Mouse (Mus musculus) adipocyte (in vitro differentiated cells): ENCODE results near the gene Timm22.

ENCODE experiments used
- DNase-seq: peaks from one replicate; pipeline ENCODE4 v3.0.0-alpha.2; 2016; ENCODE audit warnings: low spot score

Gene Timm22

DNA sequence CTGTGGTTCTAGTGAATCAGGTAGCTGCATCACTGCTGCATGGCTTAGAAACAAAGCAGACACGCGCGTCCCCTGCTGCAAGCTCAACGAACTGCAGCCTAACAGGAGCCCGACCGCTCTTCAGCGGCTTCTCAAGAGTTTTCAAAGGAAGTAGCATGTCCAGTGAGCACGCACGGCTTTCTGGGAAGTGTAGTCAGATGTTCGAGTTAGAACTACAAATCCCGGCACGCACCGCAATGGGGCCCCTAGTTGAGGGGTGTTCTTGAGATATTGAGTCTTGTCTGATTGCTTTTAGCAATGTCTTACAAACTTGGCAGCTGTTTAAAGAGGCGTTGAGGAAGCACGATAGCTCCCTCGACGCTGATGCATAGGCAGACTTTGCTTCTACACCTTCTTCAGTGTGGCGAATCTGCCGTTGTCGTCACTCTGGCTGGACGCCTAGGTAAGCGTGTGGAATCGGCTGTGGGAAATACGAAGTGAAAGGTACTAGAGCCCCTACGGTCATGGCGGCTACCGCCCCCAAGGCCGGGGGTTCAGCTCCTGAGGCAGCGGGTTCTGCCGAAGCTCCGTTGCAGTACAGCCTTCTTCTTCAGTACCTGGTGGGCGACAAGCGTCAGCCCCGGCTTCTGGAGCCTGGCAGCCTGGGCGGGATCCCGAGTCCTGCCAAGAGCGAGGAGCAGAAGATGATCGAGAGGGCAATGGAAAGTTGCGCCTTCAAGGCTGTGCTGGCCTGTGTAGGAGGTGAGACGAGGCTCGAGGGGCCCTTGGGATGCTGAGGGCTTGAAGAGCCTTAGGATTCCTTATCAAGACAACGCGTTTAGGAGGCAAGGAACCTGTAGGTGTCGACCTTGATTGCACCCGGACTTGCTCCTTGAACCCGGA, at the start of gene Timm22:
TSS of gene Timm22 (plus strand) at position 251 of the 882 bp plus-strand sequence.
- peak; percentile 98 for DNase-seq

- DNase-seq, result no peak
Measured at GRCm38 (mm10) chr11:76357464-76357863, 49.3 kb upstream of the Timm22 start.

DNA sequence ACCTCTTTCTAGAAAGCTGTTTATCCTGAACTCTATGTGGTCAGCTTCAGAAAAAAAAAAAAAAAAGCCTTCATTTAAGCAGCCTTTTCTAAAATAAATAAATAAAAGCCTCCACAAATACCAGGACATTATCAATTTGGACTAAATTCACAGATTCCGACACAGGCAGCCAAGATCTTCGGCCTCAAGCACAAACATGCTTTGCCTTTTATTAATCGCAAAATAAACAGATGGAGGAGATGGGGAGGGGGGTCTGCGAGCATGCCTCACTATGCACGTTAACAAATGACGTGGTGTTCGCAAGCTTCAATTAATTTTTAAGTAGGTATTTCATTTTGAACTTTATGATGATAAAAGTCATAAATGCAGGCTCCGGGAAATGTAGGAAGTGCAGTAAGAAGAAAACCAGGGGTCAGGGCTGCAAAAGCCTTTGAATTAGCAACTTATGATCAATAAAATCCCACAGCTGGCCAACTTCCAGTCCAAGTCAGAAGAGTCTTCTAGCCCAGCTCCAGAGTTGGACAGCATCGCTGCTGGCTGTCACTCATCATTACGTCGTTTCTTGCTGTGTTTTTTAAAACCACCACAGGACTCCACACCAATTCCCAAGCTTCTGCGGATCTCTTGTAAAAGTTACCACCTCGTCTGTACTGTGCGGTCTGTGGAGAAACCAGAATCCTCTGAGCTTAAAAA, 48.0 kb upstream of the Timm22 start:
- peak; percentile 31 for DNase-seq

DNA sequence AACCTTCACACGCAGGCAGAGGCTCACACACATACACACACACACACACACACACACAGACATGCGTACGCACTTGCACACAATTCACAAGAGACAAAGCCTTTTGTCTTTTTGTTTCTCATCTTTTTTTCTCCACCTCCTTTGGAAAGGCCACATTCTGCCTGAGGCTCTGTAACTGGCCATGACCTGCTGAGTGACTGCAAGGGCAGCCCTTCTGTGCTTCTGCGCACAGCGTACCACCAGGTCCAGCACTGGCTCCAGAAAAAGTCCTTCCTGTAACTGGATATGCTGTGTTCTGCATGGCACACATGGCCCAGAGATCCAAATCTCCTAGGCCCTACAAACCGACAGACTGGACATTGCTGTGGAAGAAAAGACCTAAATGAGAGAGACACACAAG, 46.5 kb upstream of the Timm22 start:
- DNase-seq, result no peak

GRCm38 (mm10) chr11:76361422-76361821, 45.3 kb upstream of the Timm22 start:
- peak; percentile 14 for DNase-seq

DNA sequence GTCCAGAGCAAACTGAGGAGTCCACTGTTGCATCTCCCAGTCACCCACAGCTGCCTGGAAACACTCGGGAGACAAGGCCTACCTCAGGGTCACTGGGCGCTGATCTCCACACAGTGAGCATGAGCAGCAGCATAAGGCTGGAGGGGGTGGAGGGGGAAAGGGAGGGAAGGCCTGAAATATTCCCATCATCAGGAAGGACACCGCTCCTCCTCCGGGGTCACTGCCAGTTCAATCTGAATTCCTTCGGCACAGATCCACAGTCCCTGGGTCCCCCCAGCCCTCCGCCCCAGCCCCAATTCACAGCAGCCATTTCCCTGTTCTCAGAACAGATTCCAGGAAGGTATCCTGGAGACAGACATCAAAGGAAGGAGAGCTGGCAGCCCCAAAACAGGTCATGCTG, 43.6 kb upstream of the Timm22 start:
- DNase-seq, result no peak

- no peak for DNase-seq
Measured at GRCm38 (mm10) chr11:76363636-76364035, 43.1 kb upstream of the Timm22 start.

DNA sequence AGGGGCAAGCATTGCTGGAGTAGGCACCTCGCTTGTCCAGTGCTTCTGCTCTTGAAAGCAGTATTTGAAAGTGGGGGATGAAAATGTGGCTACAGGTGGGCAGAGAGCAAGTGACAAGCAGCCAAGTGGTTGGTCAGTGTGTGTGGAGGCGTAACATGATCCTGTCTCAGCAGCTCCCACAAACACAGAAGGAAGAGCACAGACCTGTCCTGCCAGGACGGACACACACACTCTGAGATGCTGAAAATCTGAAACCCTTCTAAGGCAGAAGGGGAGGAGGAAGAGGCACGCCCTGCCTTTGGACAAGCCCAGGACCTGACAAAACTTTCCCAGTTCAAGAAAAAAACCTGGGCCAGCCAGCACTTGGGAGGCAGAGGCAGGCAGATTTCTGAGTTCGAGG, 42.7 kb upstream of the Timm22 start:
- no peak for DNase-seq

DNA sequence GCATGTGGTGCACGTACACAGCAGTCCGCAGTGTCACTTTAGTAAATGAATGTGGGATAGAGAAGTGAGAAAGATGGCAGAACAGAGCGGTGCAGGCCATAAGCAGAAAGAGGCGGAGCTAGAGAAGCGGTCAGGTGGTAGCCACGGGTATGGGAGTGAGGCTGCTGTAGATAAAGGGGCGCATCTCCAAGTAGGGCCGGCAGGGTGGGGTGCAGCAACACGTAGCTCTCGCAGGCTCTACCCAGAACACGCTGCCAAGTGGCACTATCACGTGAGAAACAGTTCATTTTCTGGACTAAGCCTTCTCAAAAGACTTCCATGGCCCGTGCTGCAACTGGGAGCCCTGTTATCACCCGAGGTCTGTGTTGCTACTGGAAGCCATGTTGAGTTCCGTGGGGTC, 40.0 kb upstream of the Timm22 start:
- DNase-seq, result no peak

DNA sequence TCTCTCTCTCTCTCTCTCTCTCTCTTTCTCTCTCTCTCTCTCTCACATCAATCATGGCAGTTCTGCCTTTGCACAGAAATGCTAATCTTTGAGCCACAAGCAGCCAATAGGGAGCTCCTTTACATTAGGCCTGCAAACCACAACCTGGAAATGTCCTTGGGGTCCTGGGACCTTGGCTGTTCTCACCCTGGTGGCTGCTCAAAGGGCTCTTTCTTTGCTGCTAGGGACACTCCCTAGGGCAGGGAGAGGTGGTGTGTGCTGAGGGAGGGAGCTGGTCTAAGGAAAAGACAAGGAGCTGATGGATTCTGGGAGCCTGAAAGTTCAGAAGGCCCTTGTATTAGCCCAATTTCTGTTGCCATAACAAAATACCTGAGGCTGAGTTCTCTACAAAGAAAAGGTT, 36.3 kb upstream of the Timm22 start:
- no peak for DNase-seq

GRCm38 (mm10) chr11:76372120-76372519, 34.6 kb upstream of the Timm22 start:
- DNase-seq, result peak; percentile 20

DNA sequence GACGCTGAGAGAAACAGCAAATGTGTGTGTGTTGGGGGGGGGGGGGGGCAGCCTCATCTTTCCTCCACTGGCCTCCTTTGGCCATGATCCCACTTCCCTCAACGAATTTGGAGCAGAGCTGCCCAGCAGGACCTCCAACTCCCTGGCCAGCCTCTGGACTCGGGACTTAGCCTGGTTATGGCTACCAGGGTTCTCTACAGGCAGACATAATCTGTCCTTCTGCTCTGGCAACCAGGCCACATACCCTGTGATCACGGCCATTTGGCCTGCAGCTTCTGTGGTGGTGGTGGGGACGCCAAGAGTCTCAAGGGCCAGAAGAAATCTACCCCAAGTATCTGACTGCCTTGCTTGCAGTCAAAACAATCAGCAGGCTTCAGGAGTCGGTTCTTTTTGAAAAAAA, 34.2 kb upstream of the Timm22 start:
- peak; percentile 25 for DNase-seq

- DNase-seq, result peak; percentile 78
Measured at GRCm38 (mm10) chr11:76374491-76375185, 32.1 kb upstream of the Timm22 start.

- no peak for DNase-seq
Measured at GRCm38 (mm10) chr11:76376425-76376824, 30.3 kb upstream of the Timm22 start.

DNA sequence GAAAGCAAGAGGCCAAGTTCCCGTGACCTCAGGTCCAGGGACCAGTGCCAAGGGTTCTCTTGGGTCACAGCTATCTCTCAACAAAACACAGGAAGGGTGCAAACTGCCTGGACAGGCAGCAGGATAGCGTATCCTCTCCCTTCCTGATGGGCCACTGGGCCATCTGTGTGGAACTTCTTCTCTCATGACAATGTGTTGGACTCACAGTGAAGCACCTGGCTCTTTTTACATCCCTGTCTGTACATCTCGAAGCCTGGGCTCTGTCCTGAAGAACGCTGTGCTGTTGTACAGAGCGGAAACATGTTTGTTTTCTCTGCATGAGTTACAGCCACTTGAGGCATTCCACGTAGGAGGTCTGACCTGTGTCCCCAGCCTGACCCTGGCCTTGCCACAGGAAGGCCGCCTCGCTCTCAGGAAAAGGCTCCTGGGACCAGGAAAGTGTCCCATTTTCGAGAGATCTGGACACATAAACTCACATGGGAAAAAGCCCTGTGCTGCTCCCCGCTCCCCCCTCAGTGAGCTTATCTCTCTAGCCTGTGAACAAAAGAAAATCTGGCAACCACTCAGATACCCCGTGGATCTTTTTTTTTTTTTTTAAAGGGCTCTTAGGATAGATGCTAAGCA, 26.7 kb upstream of the Timm22 start:
- DNase-seq, result peak; percentile 34

- DNase-seq, result no peak
Measured at GRCm38 (mm10) chr11:76381201-76381885, 25.4 kb upstream of the Timm22 start.

- DNase-seq, result no peak
Measured at GRCm38 (mm10) chr11:76382711-76383324, 23.9 kb upstream of the Timm22 start.

DNA sequence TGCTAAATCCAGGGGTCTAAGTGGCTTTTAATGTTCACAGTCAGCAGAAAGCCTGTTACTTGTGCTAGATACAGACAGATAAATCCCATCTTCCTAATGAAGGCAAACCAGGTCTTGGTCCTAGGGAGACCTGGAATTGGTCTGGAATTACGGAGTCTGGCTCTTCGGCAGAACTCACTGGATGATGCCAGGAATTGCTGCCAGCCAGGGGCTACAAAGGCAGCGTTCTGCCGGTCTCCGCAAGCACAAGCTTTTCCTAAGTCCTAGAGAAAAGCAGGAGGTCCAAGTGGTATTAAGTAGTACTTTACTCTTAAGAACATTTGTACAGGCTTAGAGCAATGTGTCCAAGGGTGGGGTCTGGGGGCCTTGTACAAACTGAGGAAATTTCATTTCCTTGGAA, 22.4 kb upstream of the Timm22 start:
- DNase-seq, result no peak

GRCm38 (mm10) chr11:76385017-76385416, 21.7 kb upstream of the Timm22 start:
- no peak for DNase-seq

- no peak for DNase-seq
Measured at GRCm38 (mm10) chr11:76385746-76386145, 21.0 kb upstream of the Timm22 start.

GRCm38 (mm10) chr11:76387097-76387496, 19.7 kb upstream of the Timm22 start:
- no peak for DNase-seq
